Mouse (Mus musculus): Measurements from ENCODE around the gene Ppp2r1b.

DNA sequence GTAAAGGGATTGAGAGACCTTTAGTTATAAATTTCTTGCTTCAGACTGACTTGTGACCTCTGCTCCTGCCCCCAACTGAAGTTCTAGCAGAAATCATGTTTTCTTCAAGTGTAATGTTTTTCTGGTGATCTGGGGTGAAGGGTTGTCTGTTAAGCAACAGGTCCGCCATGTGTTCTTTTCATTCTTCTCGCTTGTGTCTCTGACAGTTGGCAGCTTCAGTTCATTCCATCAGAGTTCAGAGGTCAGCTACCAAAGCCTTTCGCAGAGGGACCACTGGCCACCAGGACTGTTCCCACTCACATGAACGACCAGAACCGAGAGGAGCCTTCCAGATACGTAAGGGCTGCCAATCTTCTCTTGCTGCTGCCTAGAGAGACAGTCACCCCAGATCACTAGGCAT, 36.6 kb upstream of the Ppp2r1b start:
- TF ChIP-seq POLR2A (IDR thresholded peaks at IDR 0.05; ENCODE audit: insufficient read length, low read depth), result no peak
- TF ChIP-seq TCF12 (IDR thresholded peaks at IDR 0.05; ENCODE audit: insufficient read depth, poor library complexity, severe bottlenecking), result no peak
